Mouse (Mus musculus): Measurements from ENCODE around the gene Serinc4.
"Not testable (repeated sequence)": the region's sequence is repeated elsewhere in the genome, so short reads cannot be mapped to it uniquely, and the experiment has no call there.

GRCm38 (mm10) chr2:121484403-121484802 is 27.8 kb upstream of the Serinc4 start:
- TF ChIP-seq CTCF (IDR thresholded peaks at IDR 0.05; ENCODE audit: borderline replicate concordance, insufficient read depth, low read length); POLR2A (IDR thresholded peaks at IDR 0.05; ENCODE audit: low read depth, low read length): not testable (repeated sequence)

Data from embryonic fibroblast, embryonic 13.5 days (primary cell).